In the genomic region with DNA sequence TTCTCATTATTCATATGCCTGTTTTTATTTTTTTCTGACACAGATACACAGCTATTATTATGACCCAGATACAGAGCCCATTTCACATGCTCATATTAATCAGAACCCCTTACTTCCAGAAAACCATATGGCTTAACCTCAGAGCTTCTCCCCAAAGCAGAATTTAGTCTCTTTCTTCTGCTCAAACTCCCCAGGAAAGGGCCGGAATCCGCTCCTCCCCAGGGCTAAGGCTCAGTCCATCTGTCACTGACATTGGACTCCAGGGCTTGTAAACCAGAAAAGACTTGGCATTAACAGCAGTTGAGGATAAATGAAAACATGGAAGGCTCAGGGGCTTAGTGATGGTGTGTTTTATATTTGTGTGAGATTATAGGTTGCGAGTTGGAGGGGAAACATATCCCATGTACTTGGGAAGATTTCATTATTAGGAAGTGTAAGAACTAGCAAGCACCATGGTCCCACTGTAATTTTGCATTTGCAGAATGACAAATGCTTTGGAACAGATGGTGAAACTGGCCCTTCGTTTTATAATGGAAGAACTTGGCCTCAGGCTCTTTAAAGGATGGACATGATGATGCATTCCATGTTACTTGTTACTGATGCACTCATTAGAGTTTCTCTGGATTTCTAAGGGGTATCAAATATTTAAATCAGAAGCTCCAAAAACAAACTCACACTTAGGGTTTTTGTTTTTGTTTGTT, we compare ENCODE assay signal across 18 mouse cellular contexts. TPM values are rescaled to one million over a fixed set of nuclear protein-coding genes. Genes with fewer than 3 reads are reported as not detected.
DNase-seq lines count a peak whose midpoint lies in the region; ATAC-seq and TF ChIP-seq lines count a peak whose summit lies in the region.
"Had no signal": no experiment of that assay in that cellular context is flagged by ENCODE, and none has a peak within 500 bp of the region (broad histone marks: within the 10 kb centered on the region; RNA-seq: fewer than 3 reads in every experiment).

No protein-coding gene starts in this region.

- no peak overlapping the region for H3K4me3 ChIP-seq in layer of hippocampus, adult 2 months
- no peak overlapping the region for H3K4me3 ChIP-seq in hindbrain, embryonic 12.5 days
- H3K4me3 ChIP-seq: heart, embryonic 13.5 days; limb, embryonic 10.5 days; liver, embryonic 12.5 days; myocyte; stomach, embryonic 15.5 days had no signal

- H3K9ac ChIP-seq in hindbrain, embryonic 12.5 days, result no peak overlapping the region
- H3K9ac ChIP-seq: heart, embryonic 13.5 days; liver, embryonic 12.5 days; stomach, embryonic 15.5 days had no signal

- no peaks in the 10 kb centered on the region for H3K9me3 ChIP-seq in hindbrain, embryonic 12.5 days (replicated peaks)
- H3K9me3 ChIP-seq: heart, embryonic 13.5 days; limb, embryonic 10.5 days; liver, embryonic 12.5 days; stomach, embryonic 15.5 days had no signal

- no peak for DNase-seq in layer of hippocampus, adult 2 months (ENCODE audit: low spot score in 2 of 2)
- no peak for DNase-seq in layer of hippocampus, postnatal 36 days
- peak; percentile 42 for DNase-seq in brain, embryonic 14.5 days (ENCODE audit: low read depth)
- peak; percentile 81 to 90 for DNase-seq in cerebellum, adult 18-20 months
- DNase-seq in embryo, embryonic 10.5 days (ENCODE audit: low spot score), result no peak
- no peak for DNase-seq in heart, postnatal 36 days
- no peak for DNase-seq in heart, postnatal 25 days (ENCODE audit: low spot score)
- DNase-seq: kidney, adult 8-10 months; kidney, postnatal 4 days; thymus, postnatal 14 days had no signal

- no peak for ATAC-seq in hindbrain, embryonic 12.5 days (ENCODE audit: low FRiP score)
- ATAC-seq: liver, embryonic 12.5 days had no signal

- WGBS in hindbrain, embryonic 12.5 days, result 58% methylated on average over 4 of the region's 4 CpGs

- no peak overlapping the region for H3K4me2 ChIP-seq in hindbrain, embryonic 12.5 days (replicated peaks)
- H3K4me2 ChIP-seq: heart, embryonic 13.5 days; liver, embryonic 12.5 days; stomach, embryonic 15.5 days had no signal

- intact Hi-C loops in heart, postnatal 36 days (cut with DNase I), result no loop called here
- intact Hi-C loops in heart, postnatal 25 days (cut with DNase I), result loop anchor here (2.0 kb wide), 1 partner anchor 19 kb away; no protein-coding TSS in a partner anchor

- 0 out of 2 replicates have a peak, but pooled peaks cover 6% of the 10 kb centered on the region for H3K36me3 ChIP-seq in hindbrain, embryonic 12.5 days
- H3K36me3 ChIP-seq: heart, embryonic 13.5 days; limb, embryonic 10.5 days; liver, embryonic 12.5 days; stomach, embryonic 15.5 days had no signal

- peaks cover 17% of the 10 kb centered on the region for H3K4me1 ChIP-seq in hindbrain, embryonic 12.5 days
- H3K4me1 ChIP-seq: stomach, embryonic 15.5 days had no signal

- no peak for TF ChIP-seq CTCF in layer of hippocampus, adult 2 months (conservative IDR thresholded peaks at IDR 0.05)
- TF ChIP-seq CTCF in brain, embryonic 14.5 days (IDR thresholded peaks at IDR 0.05; ENCODE audit: borderline replicate concordance, extremely low read depth, insufficient read depth, insufficient read length), result no peak

- no peak for TF ChIP-seq POLR2A in brain, embryonic 14.5 days (IDR thresholded peaks at IDR 0.05; ENCODE audit: borderline replicate concordance, extremely low read depth, insufficient read depth, insufficient read length, poor library complexity, severe bottlenecking)

- peak overlapping the region; percentile 43; the same call in 1 of the 2 replicates for H3K27ac ChIP-seq in layer of hippocampus, adult 2 months
- H3K27ac ChIP-seq in hindbrain, embryonic 12.5 days, result peak overlapping the region; percentile 5; the same call in 1 of the 2 replicates
- H3K27ac ChIP-seq: heart, embryonic 13.5 days; limb, embryonic 10.5 days; liver, embryonic 12.5 days; stomach, embryonic 15.5 days had no signal

- H3K27me3 ChIP-seq in hindbrain, embryonic 12.5 days, result no peaks in the 10 kb centered on the region
- H3K27me3 ChIP-seq: stomach, embryonic 15.5 days had no signal

RNA-seq across cellular contexts. Expression of a gene that starts 7.8 kb away (rescaled TPM):
- total RNA-seq in layer of hippocampus, adult 2 months (2021), result 100 to 1,000 TPM; 394 to 402 TPM
- 100 to 1,000 TPM; 366 to 384 TPM for total RNA-seq in layer of hippocampus, postnatal 36 days (2021)
- 282 and 393 TPM in 2 replicates for polyA plus RNA-seq in brain, embryonic 14.5 days (2012; rRNA removed)
- polyA plus RNA-seq in hindbrain, embryonic 12.5 days (2016; fragmentation: Nextera tagmentation; extraction: Ambion mirVana), result 20.1 and 25.7 TPM in 2 replicates
- total RNA-seq in heart, postnatal 36 days (2021), result 1 to 10 TPM; 1.9 to 2.5 TPM
- total RNA-seq in heart, postnatal 25 days (2021), result 1 to 10 TPM; 2.2 to 3.1 TPM
- total RNA-seq: megakaryocyte progenitor cell, adult 5-6 weeks had no signal

RNA-seq across cellular contexts. Expression of a gene that starts 9.1 kb away (rescaled TPM):
- total RNA-seq in layer of hippocampus, adult 2 months (2021), result 1 to 10 TPM; 2.0 to 3.7 TPM
- 1 to 10 TPM; 2.9 to 3.7 TPM for total RNA-seq in layer of hippocampus, postnatal 36 days (2021)
- polyA plus RNA-seq in brain, embryonic 14.5 days (2012; rRNA removed), result 3.2 and 5.3 TPM in 2 replicates
- 3.2 and 3.9 TPM in 2 replicates for polyA plus RNA-seq in hindbrain, embryonic 12.5 days (2016; fragmentation: Nextera tagmentation; extraction: Ambion mirVana)
- total RNA-seq in heart, postnatal 36 days (2021), result 1 to 10 TPM; 1.2 to 1.4 TPM
- 1 to 10 TPM; 1.2 to 1.6 TPM for total RNA-seq in heart, postnatal 25 days (2021)

RNA-seq across cellular contexts. Expression of a gene that starts 26.2 kb away (rescaled TPM):
- 10 to 100 TPM; 64.5 to 65.9 TPM for total RNA-seq in layer of hippocampus, adult 2 months (2021)
- total RNA-seq in layer of hippocampus, postnatal 36 days (2021), result 10 to 100 TPM; 73.7 to 76.2 TPM
- 87.4 and 106 TPM in 2 replicates for polyA plus RNA-seq in brain, embryonic 14.5 days (2012; rRNA removed)
- 7.8 and 9.3 TPM in 2 replicates for polyA plus RNA-seq in hindbrain, embryonic 12.5 days (2016; fragmentation: Nextera tagmentation; extraction: Ambion mirVana)
- under 1 TPM; 0.38 to 0.78 TPM for total RNA-seq in heart, postnatal 36 days (2021)
- total RNA-seq in heart, postnatal 25 days (2021), result under 1 TPM; 0.52 to 0.61 TPM
- total RNA-seq: ES-E14; megakaryocyte progenitor cell, adult 5-6 weeks had no signal
- polyA plus RNA-seq: myocyte had no signal

Comparison
In these comparisons a context has a peak if more than half of its experiments do, and no peak if none do; other contexts are left out.
1. DNase-seq: peak in brain, embryonic 14.5 days (single experiment) and cerebellum, adult 18-20 months (2 of 2); none in layer of hippocampus, adult 2 months (0 of 2), layer of hippocampus, postnatal 36 days (0 of 2), embryo, embryonic 10.5 days (single experiment), heart, postnatal 36 days (0 of 2) and heart, postnatal 25 days (single experiment).
2. RNA of a gene that starts 7.8 kb away (total RNA-seq): 394 to 402 TPM in layer of hippocampus, adult 2 months and 366 to 384 TPM in layer of hippocampus, postnatal 36 days; 2.2 to 3.1 TPM in heart, postnatal 25 days and 1.9 to 2.5 TPM in heart, postnatal 36 days; every median in the first group is over 10 times any median in the second.
3. RNA of a gene that starts 26.2 kb away (total RNA-seq): 73.7 to 76.2 TPM in layer of hippocampus, postnatal 36 days and 64.5 to 65.9 TPM in layer of hippocampus, adult 2 months; 0.38 to 0.78 TPM in heart, postnatal 36 days and 0.52 to 0.61 TPM in heart, postnatal 25 days; every median in the first group is over 10 times any median in the second.